Mouse (Mus musculus) neural tube, embryonic 15.5 days (tissue): ENCODE measurements at regions not wholly inside any gene's neighbourhood (a gene's known extent, or its start where the extent isn't known, plus 50 kb on each side); places are given as distances from the start of the nearest gene placed in this dataset. TPM values are rescaled to one million over a fixed set of nuclear protein-coding genes. Genes with fewer than 3 reads are reported as not detected.

Source experiments
- ATAC-seq: fragments of 200-750 bp; cut with Nextera tagmentation; 2 replicates; pipeline ENCODE4 v1.8.0; 2017; ENCODE audit warnings: mild to moderate bottlenecking, moderate TSS enrichment, moderate library complexity; ENCODE audit not compliant: low FRiP score
- H3K27ac ChIP-seq: fragments of 300-500 bp; sonication (generic); replicated peaks from 2 replicates; pipeline ENCODE4 v1.5.1; 2015; ENCODE audit warnings: mild to moderate bottlenecking, inconsistent platforms
- H3K27me3 ChIP-seq: fragments of 300-500 bp; sonication (generic); replicated peaks from 2 replicates; pipeline ENCODE4 v1.6.1; 2015; ENCODE audit warnings: inconsistent platforms
- H3K36me3 ChIP-seq: fragments of 300-500 bp; sonication (generic); 2 replicates; pipeline ENCODE4 v1.6.1; 2015; ENCODE audit warnings: inconsistent platforms
- H3K4me1 ChIP-seq: fragments of 300-500 bp; sonication (generic); 2 replicates; pipeline ENCODE4 v1.6.1; 2015; ENCODE audit warnings: inconsistent platforms
- H3K4me2 ChIP-seq: fragments of 300-500 bp; sonication (generic); 2 replicates; pipeline ENCODE4 v1.6.1; 2015; ENCODE audit warnings: inconsistent platforms, mild to moderate bottlenecking, moderate library complexity
- H3K4me3 ChIP-seq: fragments of 300-500 bp; sonication (generic); replicated peaks from 2 replicates; pipeline ENCODE4 v1.5.1; 2015; ENCODE audit warnings: mild to moderate bottlenecking, inconsistent platforms
- H3K9ac ChIP-seq: fragments of 300-500 bp; sonication (generic); replicated peaks from 2 replicates; pipeline ENCODE4 v1.6.1; 2015; ENCODE audit warnings: mild to moderate bottlenecking, inconsistent platforms
- H3K9me3 ChIP-seq: fragments of 300-500 bp; sonication (generic); replicated peaks from 2 replicates; pipeline ENCODE4 v1.6.1; 2016; ENCODE audit warnings: inconsistent platforms
- WGBS: fragments of 180-500 bp; shearing (Covaris S2); methylation state at CpG from one replicate; pipeline ENCODE4 v1.1.7; 2015; ENCODE audit warnings: mixed read lengths; 5-methylcytosine and 5-hydroxymethylcytosine counted together
- microRNA-seq: library from miRNA; unstranded; fragments of <30 nt; microRNA quantifications from one replicate; pipeline ENCODE4, GENCODE M21; 2017

- H3K9me3 ChIP-seq, result no peaks in the 10 kb centered on the region
- ATAC-seq, result no peak
- H3K27me3 ChIP-seq, result no peaks in the 10 kb centered on the region
- no peaks in the 10 kb centered on the region for H3K4me1 ChIP-seq
- WGBS, result 79% methylated on average over 20 of the region's 20 CpGs
- no peak overlapping the region for H3K4me3 ChIP-seq
- no peak overlapping the region for H3K4me2 ChIP-seq
- H3K27ac ChIP-seq, result no peak overlapping the region
- no peak overlapping the region for H3K9ac ChIP-seq
- H3K36me3 ChIP-seq, result no peaks in the 10 kb centered on the region
Observed at GRCm38 (mm10) chr15:62043617-62044392, 1121.0 kb upstream of the A1bg start.

- Histone ChIP-seq H3K27me3 (no peaks in the 10 kb centered on the region), H3K27ac (no peak overlapping the region), H3K9me3 (no peaks in the 10 kb centered on the region), H3K4me2 (no peak overlapping the region), H3K4me1 (peaks cover 5% of the 10 kb centered on the region), H3K4me3 (no peak overlapping the region), H3K9ac (no peak overlapping the region), H3K36me3 (no peaks in the 10 kb centered on the region)
- no peak for ATAC-seq
- 88% methylated on average over 6 of the region's 6 CpGs for WGBS
Observed at GRCm38 (mm10) chr15:62042924-62043504, 1120.2 kb upstream of the A1bg start.

Small RNAs in the stretch of these regions (microRNA-seq; reads per million reads assigned to microRNA genes)
- gene Gm24810, result not detected
